Mouse (Mus musculus) stomach, embryonic 14.5 days (tissue): ENCODE measurements around the gene Atp6v0b. TPM values are rescaled to one million over a fixed set of nuclear protein-coding genes. Genes with fewer than 3 reads are reported as not detected.

Experiments used
- ATAC-seq: fragments of 200-750 bp; cut with Nextera tagmentation; 2 replicates; pipeline ENCODE4 v1.8.0; 2017; ENCODE audit warnings: low read depth, moderate TSS enrichment; ENCODE audit not compliant: insufficient number of reproducible peaks, insufficient read depth, low FRiP score
- H3K27ac ChIP-seq: fragments of 300-500 bp; sonication (generic); 2 replicates; pipeline ENCODE4 v1.5.1; 2014; ENCODE audit warnings: mild to moderate bottlenecking, low read length, moderate library complexity, mixed read lengths
- H3K27me3 ChIP-seq: fragments of 300-500 bp; sonication (generic); 2 replicates; pipeline ENCODE4 v1.6.1; 2014; ENCODE audit warnings: low read length, control low read depth, mixed read lengths; ENCODE audit not compliant: control insufficient read depth, insufficient read depth
- H3K36me3 ChIP-seq: fragments of 300-500 bp; sonication (generic); 2 replicates; pipeline ENCODE4 v1.6.1; 2014; ENCODE audit warnings: mild to moderate bottlenecking, control low read depth, low read length, moderate library complexity, mixed read lengths; ENCODE audit not compliant: control insufficient read depth, insufficient read depth
- H3K4me1 ChIP-seq: fragments of 300-500 bp; sonication (generic); 2 replicates; pipeline ENCODE4 v1.6.1; 2014; ENCODE audit warnings: low read length, control low read depth, mixed read lengths; ENCODE audit not compliant: control insufficient read depth, insufficient read depth
- H3K4me2 ChIP-seq: fragments of 300-500 bp; sonication (generic); replicated peaks from 2 replicates; pipeline ENCODE4 v1.6.1; 2014; ENCODE audit warnings: low read depth, low read length, control low read depth
- H3K4me3 ChIP-seq: fragments of 300-500 bp; sonication (generic); 2 replicates; pipeline ENCODE4 v1.5.1; 2014; ENCODE audit warnings: low read depth, low read length, control low read depth
- H3K9ac ChIP-seq: fragments of 300-500 bp; sonication (generic); replicated peaks from 2 replicates; pipeline ENCODE4 v1.6.1; 2014; ENCODE audit warnings: low read depth, mild to moderate bottlenecking, control low read depth, low read length, moderate library complexity, mixed read lengths
- H3K9me3 ChIP-seq: fragments of 300-500 bp; sonication (generic); 2 replicates; pipeline ENCODE4 v1.6.1; 2016; ENCODE audit warnings: low read depth, low read length, control low read depth; ENCODE audit not compliant: control insufficient read depth
- WGBS: fragments of 180-500 bp; shearing (Covaris S2); extraction: QIAGEN DNeasy Blood & Tissue Kit; methylation state at CpG from one replicate; pipeline ENCODE4 v1.1.7; 2014; 5-methylcytosine and 5-hydroxymethylcytosine counted together
- polyA plus RNA-seq: library from polyadenylated mRNA; unstranded; fragments of >200 nt; fragmentation: Nextera tagmentation; extraction: Ambion mirVana; gene quantifications from 2 replicates; pipeline ENCODE4 v1.2.1, GENCODE M21; 2014

Gene Atp6v0b
- polyA plus RNA-seq, 1 experiment from 2014 or later, result 200 TPM

- 86% methylated on average over 10 of the region's 10 CpGs for WGBS
- ATAC-seq, result no peak
- peaks cover 55% of the 10 kb centered on the region for H3K36me3 ChIP-seq
Measured at GRCm38 (mm10) chr4:117904094-117904493, 17.0 kb upstream of the Atp6v0b start.

GRCm38 (mm10) chr4:117898111-117898510, 11.0 kb upstream of the Atp6v0b start:
- ATAC-seq, result no peak
- 70% methylated on average over 3 of the region's 3 CpGs for WGBS
- H3K4me2 ChIP-seq, result no peak overlapping the region
- H3K9ac ChIP-seq, result no peak overlapping the region
- H3K27ac ChIP-seq, result no peak overlapping the region
- H3K4me3 ChIP-seq, result no peak overlapping the region
- no peaks in the 10 kb centered on the region for H3K4me1 ChIP-seq
- H3K36me3 ChIP-seq, result peaks cover 68% of the 10 kb centered on the region
- H3K9me3 ChIP-seq, result no peaks in the 10 kb centered on the region
- no peaks in the 10 kb centered on the region for H3K27me3 ChIP-seq

More at GRCm38 (mm10) chr4:117904094-117904493, 17.0 kb upstream of the Atp6v0b start:
- Histone ChIP-seq H3K27ac (no peak overlapping the region), H3K4me3 (no peak overlapping the region), H3K27me3 (no peaks in the 10 kb centered on the region), H3K9me3 (no peaks in the 10 kb centered on the region), H3K4me2 (no peak overlapping the region), H3K4me1 (no peaks in the 10 kb centered on the region), H3K9ac (no peak overlapping the region)

- no peak overlapping the region for H3K9ac ChIP-seq
- peaks cover 52% of the 10 kb centered on the region for H3K36me3 ChIP-seq
- no peak overlapping the region for H3K27ac ChIP-seq
- 0 out of 2 replicates have a peak, but pooled peaks cover 3% of the 10 kb centered on the region for H3K4me1 ChIP-seq
- no peaks in the 10 kb centered on the region for H3K9me3 ChIP-seq
- no peak for ATAC-seq
- no peak overlapping the region for H3K4me3 ChIP-seq
- WGBS, result 95% methylated on average over 6 of the region's 6 CpGs
- H3K4me2 ChIP-seq, result no peak overlapping the region
- H3K27me3 ChIP-seq, result no peaks in the 10 kb centered on the region
Measured at GRCm38 (mm10) chr4:117896031-117896430, 8.9 kb upstream of the Atp6v0b start.

- H3K9me3 ChIP-seq, result no peaks in the 10 kb centered on the region
- H3K36me3 ChIP-seq, result peaks cover 45% of the 10 kb centered on the region
- ATAC-seq, result no peak
- H3K27ac ChIP-seq, result no peak overlapping the region
- no peak overlapping the region for H3K9ac ChIP-seq
- 85% methylated on average over 7 of the region's 7 CpGs for WGBS
- no peak overlapping the region for H3K4me2 ChIP-seq
- H3K27me3 ChIP-seq, result no peaks in the 10 kb centered on the region
- H3K4me3 ChIP-seq, result no peak overlapping the region
- 0 out of 2 replicates have a peak, but pooled peaks cover 7% of the 10 kb centered on the region for H3K4me1 ChIP-seq
Measured at GRCm38 (mm10) chr4:117895339-117895738, 8.2 kb upstream of the Atp6v0b start.

- no peak overlapping the region for H3K4me3 ChIP-seq
- H3K27ac ChIP-seq, result no peak overlapping the region
- 0 out of 2 replicates have a peak, but pooled peaks cover 7% of the 10 kb centered on the region for H3K4me1 ChIP-seq
- H3K4me2 ChIP-seq, result no peak overlapping the region
- H3K9me3 ChIP-seq, result no peaks in the 10 kb centered on the region
- H3K36me3 ChIP-seq, result peaks cover 37% of the 10 kb centered on the region
- no peaks in the 10 kb centered on the region for H3K27me3 ChIP-seq
- 82% methylated on average over 8 of the region's 8 CpGs for WGBS
- ATAC-seq, result no peak
- H3K9ac ChIP-seq, result no peak overlapping the region
Measured at GRCm38 (mm10) chr4:117894601-117895000, 7.5 kb upstream of the Atp6v0b start.

- Histone ChIP-seq H3K9ac (no peak overlapping the region), H3K27me3 (no peaks in the 10 kb centered on the region), H3K27ac (no peak overlapping the region), H3K4me2 (no peak overlapping the region), H3K9me3 (no peaks in the 10 kb centered on the region), H3K4me3 (no peak overlapping the region), H3K4me1 (0 out of 2 replicates have a peak, but pooled peaks cover 7% of the 10 kb centered on the region), H3K36me3 (peaks cover 25% of the 10 kb centered on the region)
- ATAC-seq, result no peak
- WGBS, result 16% methylated on average over 9 of the region's 9 CpGs
Measured at GRCm38 (mm10) chr4:117893376-117893775, 6.2 kb upstream of the Atp6v0b start.

GRCm38 (mm10) chr4:117891738-117892161, 4.6 kb upstream of the Atp6v0b start, which contains the start of gene Dph2:
Dph2 (minus strand) TSS chr4:117892032.
- 0 out of 2 replicates have a peak, but pooled peaks cover 7% of the 10 kb centered on the region for H3K4me1 ChIP-seq
- H3K9ac ChIP-seq, result peak within 1 kb of the TSS; percentile 40; the same call in 1 of the 2 replicates
- peak within 1 kb of the TSS; percentile 88 for H3K4me2 ChIP-seq
- H3K4me3 ChIP-seq, result peak within 1 kb of the TSS; percentile 76
- peak; percentile 86 for ATAC-seq
- under 1% methylated on average over 21 of the region's 21 CpGs for WGBS
- no peaks in the 10 kb centered on the region for H3K27me3 ChIP-seq
- H3K9me3 ChIP-seq, result no peaks in the 10 kb centered on the region
- H3K36me3 ChIP-seq, result peaks cover 13% of the 10 kb centered on the region
- no peak within 1 kb of the TSS for H3K27ac ChIP-seq

GRCm38 (mm10) chr4:117890750-117891149, 3.6 kb upstream of the Atp6v0b start:
- no peak for ATAC-seq
- no peak overlapping the region for H3K9ac ChIP-seq

GRCm38 (mm10) chr4:117890031-117890430, 2.9 kb upstream of the Atp6v0b start:
- Histone ChIP-seq H3K4me3 (no peak overlapping the region), H3K9me3 (no peaks in the 10 kb centered on the region), H3K27me3 (no peaks in the 10 kb centered on the region), H3K4me2 (no peak overlapping the region), H3K27ac (no peak overlapping the region), H3K9ac (no peak overlapping the region), H3K36me3 (peaks cover 16% of the 10 kb centered on the region), H3K4me1 (peaks cover 11% of the 10 kb centered on the region; the same call in 1 of the 2 replicates)
- 94% methylated on average over 14 of the region's 14 CpGs for WGBS
- ATAC-seq, result no peak

More at GRCm38 (mm10) chr4:117890750-117891149, 3.6 kb upstream of the Atp6v0b start:
- Histone ChIP-seq H3K4me3 (peak overlapping the region; percentile 76; the same call in 1 of the 2 replicates), H3K4me2 (peak overlapping the region; percentile 88; the same call in 1 of the 2 replicates), H3K9me3 (no peaks in the 10 kb centered on the region), H3K27ac (no peak overlapping the region), H3K27me3 (no peaks in the 10 kb centered on the region), H3K4me1 (peaks cover 11% of the 10 kb centered on the region; the same call in 1 of the 2 replicates), H3K36me3 (peaks cover 13% of the 10 kb centered on the region)
- 91% methylated on average over 8 of the region's 8 CpGs for WGBS
